Mouse (Mus musculus) c-Kit-positive CD71-positive TER-119-negative erythroid progenitor cells, embryonic 14.5 days (primary cell): ENCODE data around the gene Pfkl.
"Not testable (repeated sequence)": the region's sequence is repeated elsewhere in the genome, so short reads cannot be mapped to it uniquely, and the experiment has no call there.

Experiments used
- DNase-seq: peaks from one replicate; pipeline ENCODE4 v3.0.0-alpha.2; 2013; ENCODE audit warnings: low read depth

The Pfkl gene

GRCm38 (mm10) chr10:78009945-78010293 lies at the start of gene Pfkl:
Gene Pfkl, minus strand, starts transcription at chr10:78010083.
- no peak for DNase-seq

DNA sequence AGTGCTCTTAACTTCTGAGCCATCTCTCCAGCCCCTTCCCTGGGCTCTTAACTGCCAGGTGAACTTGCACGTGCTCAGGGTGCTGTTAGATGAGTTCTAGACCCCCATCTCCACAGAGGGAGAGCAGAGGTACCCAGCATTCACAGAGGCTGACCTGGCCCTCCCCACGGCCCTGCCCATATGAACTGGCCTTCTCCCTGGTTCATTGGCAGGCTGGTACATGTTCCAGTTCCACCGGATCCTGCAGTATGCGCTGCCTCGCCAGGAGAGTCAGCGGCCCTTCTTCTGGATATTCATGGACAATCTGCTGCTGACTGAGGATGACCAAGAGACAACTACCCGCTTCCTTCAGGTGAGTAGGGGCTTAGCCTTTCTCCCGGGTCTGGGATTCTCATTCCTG lies 47.2 kb upstream of the Pfkl start:
- no peak for DNase-seq

- DNase-seq = no peak
These were observed 45.0 kb upstream of the Pfkl start for GRCm38 (mm10) chr10:78054633-78055565.

GRCm38 (mm10) chr10:78049519-78050035 lies 39.7 kb upstream of the Pfkl start:
- no peak for DNase-seq

- no peak for DNase-seq
These were observed 38.3 kb upstream of the Pfkl start for GRCm38 (mm10) chr10:78048061-78048730.

- DNase-seq = no peak
These were observed 36.5 kb upstream of the Pfkl start for GRCm38 (mm10) chr10:78046388-78046787.

DNA sequence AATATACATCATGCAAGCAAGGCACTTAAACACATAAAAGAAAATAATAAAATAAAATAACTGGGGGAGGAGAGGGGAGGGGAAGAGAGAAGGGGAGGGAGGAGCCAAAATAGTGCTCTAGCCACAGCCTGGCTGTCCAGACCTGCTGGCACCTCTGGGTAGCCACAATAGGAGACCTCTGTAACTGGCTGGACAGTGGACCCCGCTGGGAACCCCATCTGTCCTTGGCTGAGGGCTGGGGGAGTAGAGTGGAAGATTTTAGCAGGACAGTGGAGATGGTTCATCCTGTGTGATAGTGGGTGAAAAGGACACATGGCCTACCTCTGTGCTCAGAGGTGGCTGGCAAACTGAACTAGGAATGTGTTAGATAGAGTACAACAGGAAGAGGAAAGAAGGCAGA lies 34.6 kb upstream of the Pfkl start:
- DNase-seq = no peak

GRCm38 (mm10) chr10:78043406-78043836 lies 33.5 kb upstream of the Pfkl start, which contains the start of gene Aire:
Gene Aire, minus strand, starts transcription at chr10:78043610.
- DNase-seq = peak; percentile 43

GRCm38 (mm10) chr10:78042697-78043405 lies 33.0 kb upstream of the Pfkl start:
- no peak for DNase-seq

DNA sequence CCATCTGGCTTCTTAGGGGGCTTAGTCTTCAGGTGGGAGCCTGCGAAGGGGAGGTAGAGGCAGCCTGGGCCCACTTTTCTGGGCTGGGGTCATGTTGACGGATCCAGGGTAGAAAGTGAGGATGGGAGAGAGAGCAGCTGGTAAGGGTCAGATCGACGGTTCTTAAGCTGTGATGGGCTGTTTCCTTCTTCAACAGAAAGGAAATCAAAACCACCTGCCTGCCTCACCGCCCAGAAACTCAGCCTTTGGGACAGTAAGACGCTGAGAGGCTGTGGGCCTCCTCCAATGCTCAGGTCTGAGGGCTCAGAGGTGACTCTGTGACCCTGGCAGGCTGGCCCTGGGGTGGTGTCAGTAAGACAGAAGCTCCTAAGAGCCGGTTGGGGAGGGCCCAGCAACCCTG lies 32.2 kb upstream of the Pfkl start:
- DNase-seq = no peak

- DNase-seq = no peak
These were observed 31.8 kb upstream of the Pfkl start, which contains the start of gene Dnmt3l for GRCm38 (mm10) chr10:78041647-78042046. Gene Dnmt3l, plus strand, starts transcription at chr10:78041947.

- DNase-seq = no peak
These were observed 27.3 kb upstream of the Pfkl start for GRCm38 (mm10) chr10:78037139-78037538.

- no peak for DNase-seq
These were observed 22.1 kb upstream of the Pfkl start for GRCm38 (mm10) chr10:78031987-78032386.

GRCm38 (mm10) chr10:78029080-78029479 lies 19.2 kb upstream of the Pfkl start:
- DNase-seq = no peak

DNA sequence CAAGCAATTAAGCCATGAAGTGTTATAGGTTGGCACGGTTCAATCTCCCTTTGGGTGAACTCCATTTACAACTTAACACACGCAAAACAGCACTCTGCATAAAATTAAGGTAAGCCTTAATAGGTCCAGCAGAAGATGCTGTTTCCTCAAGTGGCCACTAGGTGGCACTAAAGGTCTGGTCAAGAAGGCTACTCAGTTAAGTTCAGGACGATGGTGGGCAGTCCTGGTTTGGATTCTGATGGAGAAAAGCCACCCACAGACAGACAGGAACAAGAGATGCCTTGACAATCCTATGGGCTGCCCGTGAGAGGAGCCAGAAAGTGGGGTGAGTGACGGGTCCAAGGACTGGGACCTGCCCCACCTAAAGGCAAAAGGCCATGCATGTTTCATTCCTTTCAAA lies 18.2 kb upstream of the Pfkl start:
- no peak for DNase-seq

GRCm38 (mm10) chr10:78025453-78025852 lies 15.6 kb upstream of the Pfkl start:
- DNase-seq = not testable (repeated sequence)

GRCm38 (mm10) chr10:78019984-78020383 lies 10.1 kb upstream of the Pfkl start:
- not testable (repeated sequence) for DNase-seq

DNA sequence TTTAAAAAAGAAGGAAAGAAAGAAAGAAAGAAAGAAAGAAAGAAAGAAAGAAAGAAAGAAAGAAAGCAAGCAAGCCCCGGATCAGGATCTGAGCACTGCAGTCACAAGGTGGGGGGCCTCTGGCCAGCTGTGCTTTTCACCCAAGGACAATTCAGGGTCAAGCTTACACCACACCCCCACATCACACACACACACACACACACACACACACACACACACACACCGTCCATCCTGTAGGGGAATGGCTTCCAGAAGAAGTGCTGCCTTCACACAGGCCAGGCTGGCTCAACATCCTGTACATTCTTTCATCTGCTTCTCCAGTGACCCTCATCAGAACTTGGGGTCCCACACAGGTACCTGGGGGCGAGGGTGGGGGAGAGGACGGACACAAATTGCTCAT lies 9.4 kb upstream of the Pfkl start:
- DNase-seq = no peak

GRCm38 (mm10) chr10:78018797-78019203 lies 8.9 kb upstream of the Pfkl start:
- DNase-seq = peak; percentile 81

DNA sequence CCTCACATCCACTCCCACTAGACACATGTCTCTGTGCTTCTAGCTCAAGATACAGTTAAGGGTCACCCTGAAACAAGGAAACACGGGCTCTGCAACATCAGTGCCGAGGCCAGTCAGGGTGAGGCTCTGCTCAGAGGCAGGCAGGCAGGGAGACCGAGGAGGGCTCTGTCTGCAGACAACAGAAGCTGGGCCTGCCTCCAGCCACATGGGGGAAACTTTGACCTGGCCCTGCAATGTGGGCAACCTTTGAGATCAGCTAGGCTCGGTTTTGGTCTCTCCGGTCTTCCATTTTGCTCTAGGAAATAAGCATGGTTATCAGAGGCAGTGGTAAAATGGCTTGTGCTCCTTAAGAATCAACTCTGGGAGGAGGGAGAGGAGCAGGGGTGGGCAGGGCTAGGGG lies 6.5 kb upstream of the Pfkl start:
- DNase-seq = no peak

DNA sequence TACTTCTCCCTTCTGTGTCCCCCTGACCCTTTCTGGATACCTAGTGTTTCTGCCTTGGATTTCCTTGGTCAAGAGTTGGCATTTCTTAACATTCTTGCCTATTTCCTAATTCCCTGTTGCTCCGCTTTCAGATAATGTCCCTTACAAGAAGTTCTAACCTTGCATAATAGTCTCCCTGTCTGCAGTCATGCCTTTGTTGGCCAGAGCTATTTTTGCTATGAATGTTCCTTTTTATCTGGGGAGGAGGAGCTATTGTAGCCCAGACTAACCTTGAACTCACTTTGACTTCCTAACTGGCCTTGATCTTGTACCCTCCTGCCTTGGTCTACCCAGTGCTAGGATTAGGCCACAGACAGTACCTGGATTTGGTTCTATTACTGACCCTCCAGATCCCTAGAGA lies 5.6 kb upstream of the Pfkl start:
- DNase-seq = no peak
